Mouse (Mus musculus) cerebellum, postnatal 36 days (tissue): ENCODE measurements at regions not wholly inside any gene's neighbourhood (a gene's known extent, or its start where the extent isn't known, plus 50 kb on each side); places are given as distances from the start of the nearest gene placed in this dataset.
A peak's percentile ranks its signal among the peaks of the same experiment; 100 is the strongest.
"Not testable (repeated sequence)": the region's sequence is repeated elsewhere in the genome, so short reads cannot be mapped to it uniquely, and the experiment has no call there.

Experiments used
- DNase-seq, 2 experiments: peaks; one replicate each; pipeline ENCODE4 v3.0.0; 2021 to 2022; ENCODE audit warnings: mixed read lengths in 2 of 2

- DNase-seq = peak; percentile 83 to 88
These were observed 112.6 kb upstream of the Zfp960 start for GRCm38 (mm10) chr17:16951092-16952016.

- not testable (repeated sequence) for DNase-seq
These were observed 111.8 kb upstream of the Zfp960 start for GRCm38 (mm10) chr17:16952146-16952545.

GRCm38 (mm10) chr17:16997241-16997640, 66.7 kb upstream of the Zfp960 start:
- peak in 1 of 2 experiments; percentile 2 for DNase-seq

- DNase-seq = peak; percentile 77 to 78
These were observed 59.2 kb upstream of the Zfp960 start for GRCm38 (mm10) chr17:17004632-17005265.

- DNase-seq = not testable (repeated sequence)
These were observed 58.6 kb upstream of the Zfp960 start for GRCm38 (mm10) chr17:17005267-17005666.
